Mouse (Mus musculus) spleen, adult 2 months (tissue): ENCODE results near the gene Slit1.

Experiments used
- CTCF ChIP-seq: fragments of 200-500 bp; IDR thresholded peaks from 2 replicates; pipeline ENCODE4 v1.5.1; 2011; ENCODE audit warnings: mild to moderate bottlenecking, inconsistent platforms; ENCODE audit not compliant: insufficient read depth, insufficient read length, insufficient replicate concordance; ENCODE audit errors: extremely low read depth
- POLR2A ChIP-seq: fragments of 200-500 bp; IDR thresholded peaks from 2 replicates; pipeline ENCODE4 v1.6.1; 2011; ENCODE audit warnings: low read depth, low read length, inconsistent platforms

- TF ChIP-seq POLR2A = no peak
- no peak for TF ChIP-seq CTCF
These were observed 174.7 kb downstream of the Slit1 start for GRCm38 (mm10) chr19:41568791-41569190.
